Mouse (Mus musculus): ENCODE data around the gene 2010003K11Rik. TPM values are rescaled to one million over a fixed set of nuclear protein-coding genes. Genes with fewer than 3 reads are reported as not detected.

The 2010003K11Rik gene
- polyA plus RNA-seq, 1 experiment from 2014 or later, result not detected

- no peak overlapping the region for H3K9ac ChIP-seq
- WGBS, result 70% methylated on average over 8 of the region's 8 CpGs
- no peaks in the 10 kb centered on the region for H3K36me3 ChIP-seq
- H3K4me3 ChIP-seq (replicated peaks), result no peak overlapping the region
- no peak overlapping the region for H3K27ac ChIP-seq
- peaks cover 36% of the 10 kb centered on the region for H3K4me1 ChIP-seq
- ATAC-seq (replicated peaks; ENCODE audit: low FRiP score), result no peak
- no peaks in the 10 kb centered on the region for H3K27me3 ChIP-seq
- no peak overlapping the region for H3K4me2 ChIP-seq
- no peaks in the 10 kb centered on the region for H3K9me3 ChIP-seq (replicated peaks)
These were observed 47.3 kb downstream of the 2010003K11Rik start for GRCm38 (mm10) chr19:4451098-4451497.

- Histone ChIP-seq H3K4me2 (no peak overlapping the region), H3K9ac (no peak overlapping the region), H3K4me1 (peaks cover 31% of the 10 kb centered on the region), H3K9me3 (replicated peaks) (no peaks in the 10 kb centered on the region), H3K4me3 (replicated peaks) (no peak overlapping the region), H3K36me3 (no peaks in the 10 kb centered on the region), H3K27me3 (no peaks in the 10 kb centered on the region), H3K27ac (no peak overlapping the region)
- no peak for ATAC-seq (replicated peaks; ENCODE audit: low FRiP score)
- 68% methylated on average over 5 of the region's 5 CpGs for WGBS
These were observed 47.7 kb downstream of the 2010003K11Rik start for GRCm38 (mm10) chr19:4450666-4451065.

- Histone ChIP-seq H3K9me3 (replicated peaks) (no peaks in the 10 kb centered on the region), H3K4me1 (peaks cover 30% of the 10 kb centered on the region), H3K4me3 (replicated peaks) (no peak overlapping the region), H3K9ac (no peak overlapping the region), H3K27ac (no peak overlapping the region), H3K4me2 (no peak overlapping the region), H3K27me3 (no peaks in the 10 kb centered on the region), H3K36me3 (no peaks in the 10 kb centered on the region)
- WGBS, result 94% methylated on average over 9 of the region's 9 CpGs
- no peak for ATAC-seq (replicated peaks; ENCODE audit: low FRiP score)
These were observed 49.2 kb downstream of the 2010003K11Rik start for GRCm38 (mm10) chr19:4449230-4449629.

GRCm38 (mm10) chr19:4447445-4447844 is 50.9 kb downstream of the 2010003K11Rik start:
- no peak for ATAC-seq (replicated peaks; ENCODE audit: low FRiP score)

More at GRCm38 (mm10) chr19:4447445-4447844, 50.9 kb downstream of the 2010003K11Rik start:
- Histone ChIP-seq H3K9me3 (replicated peaks) (no peaks in the 10 kb centered on the region), H3K27me3 (no peaks in the 10 kb centered on the region), H3K9ac (0 out of 2 replicates have a peak overlapping the region, but pooled peaks have one; percentile 3), H3K4me1 (peaks cover 20% of the 10 kb centered on the region), H3K27ac (no peak overlapping the region), H3K4me3 (replicated peaks) (no peak overlapping the region), H3K36me3 (no peaks in the 10 kb centered on the region), H3K4me2 (no peak overlapping the region)
- WGBS, result 90% methylated on average over 9 of the region's 9 CpGs

Other genes starting within 250 kb of the 2010003K11Rik start
- 15.1 and 15.9 TPM in 2 replicates for gene Ssh3, start 229.4 kb downstream of the 2010003K11Rik start, polyA plus RNA-seq (2015; fragmentation: Nextera tagmentation; extraction: Ambion mirVana)
- 8.3 and 8.5 TPM in 2 replicates for gene Ankrd13d, start 215.4 kb downstream of the 2010003K11Rik start, polyA plus RNA-seq (2015; fragmentation: Nextera tagmentation; extraction: Ambion mirVana)
- gene Grk2, start 192.4 kb downstream of the 2010003K11Rik start, polyA plus RNA-seq (2015; fragmentation: Nextera tagmentation; extraction: Ambion mirVana), result 15.7 and 17.9 TPM in 2 replicates
- 50.2 and 57.4 TPM in 2 replicates for gene Kdm2a, start 100.3 kb downstream of the 2010003K11Rik start, polyA plus RNA-seq (2015; fragmentation: Nextera tagmentation; extraction: Ambion mirVana)
- 41.1 and 43.0 TPM in 2 replicates for gene Rhod, start 59.2 kb downstream of the 2010003K11Rik start, polyA plus RNA-seq (2015; fragmentation: Nextera tagmentation; extraction: Ambion mirVana)
- 2.7 and 2.9 TPM in 2 replicates for gene Syt12, start 21.1 kb downstream of the 2010003K11Rik start, polyA plus RNA-seq (2015; fragmentation: Nextera tagmentation; extraction: Ambion mirVana)
- gene Pcx, start 11.9 kb upstream of the 2010003K11Rik start, polyA plus RNA-seq (2015; fragmentation: Nextera tagmentation; extraction: Ambion mirVana), result 30.4 and 35.2 TPM in 2 replicates
- 6.6 and 7.7 TPM in 2 replicates for gene Lrfn4, start 117.1 kb upstream of the 2010003K11Rik start, polyA plus RNA-seq (2015; fragmentation: Nextera tagmentation; extraction: Ambion mirVana)
- 79.8 and 80.5 TPM in 2 replicates for gene Rce1, start 127.1 kb upstream of the 2010003K11Rik start, polyA plus RNA-seq (2015; fragmentation: Nextera tagmentation; extraction: Ambion mirVana)
- 2.0 and 3.4 TPM in 2 replicates for gene Gm960, start 200.1 kb upstream of the 2010003K11Rik start, polyA plus RNA-seq (2015; fragmentation: Nextera tagmentation; extraction: Ambion mirVana)
- 2.7 and 2.9 TPM in 2 replicates for gene Sptbn2, start 212.6 kb upstream of the 2010003K11Rik start, polyA plus RNA-seq (2015; fragmentation: Nextera tagmentation; extraction: Ambion mirVana)